Mouse (Mus musculus) liver, embryonic 14.5 days (tissue): ENCODE measurements around the gene Spon1.

Experiments used
- CTCF ChIP-seq: IDR thresholded peaks from 2 replicates; pipeline ENCODE4 v1.5.1; 2016; ENCODE audit warnings: antibody characterized with exemption, low read depth, control low read depth
- EP300 ChIP-seq: IDR thresholded peaks from 2 replicates; pipeline ENCODE4 v1.6.1; 2016; ENCODE audit warnings: antibody characterized with exemption, low read depth

- peak; percentile 69 for TF ChIP-seq CTCF
- TF ChIP-seq EP300 = no peak
These were observed 241.8 kb downstream of the Spon1 start for GRCm38 (mm10) chr7:114007565-114007964.
